Mouse (Mus musculus) kidney, adult 11 months (tissue): ENCODE results near the gene Gab2.
A peak's percentile ranks its signal among the peaks of the same experiment; 100 is the strongest.

Source experiments
- DNase-seq: peaks from one replicate; pipeline ENCODE4 v3.0.0; 2022

Gab2 gene

GRCm38 (mm10) chr7:97347464-97347863 is 266.1 kb downstream of the Gab2 start:
- no peak for DNase-seq

- DNase-seq = no peak
Observed at GRCm38 (mm10) chr7:97348318-97348717, 266.9 kb downstream of the Gab2 start.

GRCm38 (mm10) chr7:97348836-97349235 is 267.4 kb downstream of the Gab2 start:
- no peak for DNase-seq

- DNase-seq = no peak
Observed at GRCm38 (mm10) chr7:97349438-97349837, 268.1 kb downstream of the Gab2 start.

- DNase-seq = no peak
Observed at GRCm38 (mm10) chr7:97350891-97351290, 269.5 kb downstream of the Gab2 start.

GRCm38 (mm10) chr7:97351792-97352513 is 270.6 kb downstream of the Gab2 start:
- DNase-seq = no peak

- no peak for DNase-seq
Observed at GRCm38 (mm10) chr7:97353356-97353755, 272.0 kb downstream of the Gab2 start.

GRCm38 (mm10) chr7:97355068-97355841 is 273.9 kb downstream of the Gab2 start:
- DNase-seq = no peak

GRCm38 (mm10) chr7:97356253-97356652 is 274.9 kb downstream of the Gab2 start:
- DNase-seq = no peak

- peak; percentile 11 for DNase-seq
Observed at GRCm38 (mm10) chr7:97356875-97357276, 275.5 kb downstream of the Gab2 start.

- DNase-seq = no peak
Observed at GRCm38 (mm10) chr7:97357840-97358239, 276.5 kb downstream of the Gab2 start.

- no peak for DNase-seq
Observed at GRCm38 (mm10) chr7:97358347-97358746, 277.0 kb downstream of the Gab2 start.
